Comparison of ENCODE assay signal across 26 mouse cellular contexts in genomic region chr13:108204857-108205256, GRCm38 (mm10). TPM values are rescaled to one million over a fixed set of nuclear protein-coding genes. Genes with fewer than 3 reads are reported as not detected.
DNase-seq lines count a peak whose midpoint lies in the region; ATAC-seq and TF ChIP-seq lines count a peak whose summit lies in the region.
"Had no signal": no experiment of that assay in that cellular context is flagged by ENCODE, and none has a peak within 500 bp of the region (broad histone marks: within the 10 kb centered on the region; RNA-seq: fewer than 3 reads in every experiment).

No protein-coding gene starts in this region.

- DNase-seq in heart, adult 11 months: peak; percentile 4
- no peak for DNase-seq in heart, adult 18-20 months
- peak; percentile 25 for DNase-seq in retina, postnatal 1 day
- no peak for DNase-seq in retina, embryonic 14.5 days (ENCODE audit: low spot score)
- DNase-seq in CH12.LX (ENCODE audit: extremely low read depth): peak; percentile 54
- no peak for DNase-seq in thymus, postnatal 4 days
- DNase-seq in embryo, embryonic 9.5 days (ENCODE audit: extremely low spot score): no peak
- DNase-seq: adrenal gland, postnatal 10 days; B cell, adult 2 months; cerebellum, adult 11-12 months; cerebellum, adult 2 months; cerebellum, adult 9-10 months; cerebellum, postnatal 10 days; cerebellum, postnatal 25 days had no signal

- TF ChIP-seq RAD21 in CH12.LX (IDR thresholded peaks at IDR 0.05; ENCODE audit: low read depth, low read length): no peak

- no peak for TF ChIP-seq POLR2A in CH12.LX (IDR thresholded peaks at IDR 0.05; ENCODE audit: low read depth, low read length)

- no peak overlapping the region for H3K9ac ChIP-seq in CH12.LX (ENCODE audit: insufficient read depth, low read depth)
- H3K9ac ChIP-seq in intestine, embryonic 16.5 days (ENCODE audit: low read depth, low read length): no peak overlapping the region
- H3K9ac ChIP-seq: embryonic facial prominence, embryonic 13.5 days; embryonic facial prominence, embryonic 15.5 days; forebrain, embryonic 12.5 days had no signal

- TF ChIP-seq CTCF in CH12.LX (conservative IDR thresholded peaks at IDR 0.05 in 1 of 2, IDR thresholded peaks at IDR 0.05 in 1 of 2; ENCODE audit: low read depth in 2 of 2, low read length in 2 of 2): no peak

- no peaks in the 10 kb centered on the region for H3K9me3 ChIP-seq in CH12.LX (replicated peaks; ENCODE audit: low read length)
- H3K9me3 ChIP-seq in intestine, embryonic 16.5 days (ENCODE audit: control insufficient read depth, low read length): no peaks in the 10 kb centered on the region
- H3K9me3 ChIP-seq: embryonic facial prominence, embryonic 13.5 days; embryonic facial prominence, embryonic 15.5 days; forebrain, embryonic 10.5 days; forebrain, embryonic 12.5 days had no signal

- no peaks in the 10 kb centered on the region for H3K79me2 ChIP-seq in CH12.LX (replicated peaks; ENCODE audit: control insufficient read depth, extremely low read depth, insufficient read depth, poor library complexity, severe bottlenecking)

- in situ Hi-C loops in CH12.LX (cut with MboI; ENCODE audit: low pct_ligation_motif_present, low pct_unique_long_range_greater_than_20kb, low sequenced_read_pairs): no loop called here

- ATAC-seq in intestine, embryonic 16.5 days: peak; percentile 48; the same call in 1 of the 2 replicates
- ATAC-seq: activated CD4-positive, CD25-positive, alpha-beta regulatory T cell, adult 4 months; CD4-positive, CD25-positive, alpha-beta regulatory T cell, adult 4 months; forebrain, embryonic 14.5 days; forebrain, embryonic 16.5 days; Patski had no signal

- no peaks in the 10 kb centered on the region for H3K36me3 ChIP-seq in CH12.LX (replicated peaks in 1 of 2; ENCODE audit: control insufficient read depth in 1 of 2, insufficient read depth in 1 of 2, low read length in 1 of 2)
- no peaks in the 10 kb centered on the region for H3K36me3 ChIP-seq in intestine, embryonic 16.5 days (ENCODE audit: control insufficient read depth, insufficient read depth, low read length)
- H3K36me3 ChIP-seq: embryonic facial prominence, embryonic 13.5 days; embryonic facial prominence, embryonic 15.5 days; forebrain, embryonic 10.5 days; forebrain, embryonic 12.5 days had no signal

- H3K4me2 ChIP-seq in CH12.LX (ENCODE audit: insufficient read depth, low read depth, poor library complexity, severe bottlenecking): no peak overlapping the region; the same call in 1 of the 2 replicates
- no peak overlapping the region for H3K4me2 ChIP-seq in intestine, embryonic 16.5 days (ENCODE audit: low read depth, low read length)
- H3K4me2 ChIP-seq: embryonic facial prominence, embryonic 13.5 days; embryonic facial prominence, embryonic 15.5 days; forebrain, embryonic 12.5 days had no signal

- no peak overlapping the region for H3K27ac ChIP-seq in CH12.LX (ENCODE audit: insufficient read depth, low read depth)
- no peak overlapping the region for H3K27ac ChIP-seq in intestine, embryonic 16.5 days (ENCODE audit: low read length)
- H3K27ac ChIP-seq: embryonic facial prominence, embryonic 13.5 days; embryonic facial prominence, embryonic 15.5 days; forebrain, embryonic 10.5 days; forebrain, embryonic 12.5 days had no signal

- H3K4me3 ChIP-seq in CH12.LX (replicated peaks in 1 of 3; ENCODE audit: low read depth in 2 of 3, low read length in 2 of 3, poor library complexity in 1 of 3): no peak overlapping the region
- no peak overlapping the region for H3K4me3 ChIP-seq in intestine, embryonic 16.5 days (ENCODE audit: low read length)
- H3K4me3 ChIP-seq: embryonic facial prominence, embryonic 13.5 days; embryonic facial prominence, embryonic 15.5 days; erythroblast, embryonic 14.5 days; forebrain, embryonic 10.5 days; forebrain, embryonic 12.5 days had no signal

- dilution Hi-C loops in CH12.LX (cut with MboI; ENCODE audit: extremely low pct_ligation_motif_present, extremely low pct_unique_long_range_greater_than_20kb, low sequenced_read_pairs): no loop called here

- no peaks in the 10 kb centered on the region for H3K27me3 ChIP-seq in CH12.LX (replicated peaks)
- no peaks in the 10 kb centered on the region for H3K27me3 ChIP-seq in intestine, embryonic 16.5 days (replicated peaks; ENCODE audit: control insufficient read depth, insufficient read depth, low read length)
- H3K27me3 ChIP-seq: embryonic facial prominence, embryonic 13.5 days; embryonic facial prominence, embryonic 15.5 days; forebrain, embryonic 12.5 days; Patski had no signal

- peaks cover 9 to 44% of the 10 kb centered on the region in 2 experiments for H3K4me1 ChIP-seq in CH12.LX (ENCODE audit: control insufficient read depth in 1 of 2, insufficient read depth in 2 of 2)
- H3K4me1 ChIP-seq in intestine, embryonic 16.5 days (ENCODE audit: control insufficient read depth, insufficient read depth, low read length): no peaks in the 10 kb centered on the region
- H3K4me1 ChIP-seq: embryonic facial prominence, embryonic 13.5 days; embryonic facial prominence, embryonic 15.5 days; forebrain, embryonic 10.5 days; forebrain, embryonic 12.5 days had no signal

- no peak for TF ChIP-seq EP300 in CH12.LX (IDR thresholded peaks at IDR 0.05; ENCODE audit: low read length)

- WGBS in intestine, embryonic 16.5 days: 75% methylated on average over 3 of the region's 3 CpGs

TF ChIP-seq in CH12.LX, 34 proteins besides CTCF, POLR2A, EP300 and RAD21:
- no peak for TF ChIP-seq ZMIZ1 (IDR thresholded peaks at IDR 0.05; ENCODE audit: low read depth, low read length)
- no peak for TF ChIP-seq NRF1 (IDR thresholded peaks at IDR 0.05; ENCODE audit: low read depth, low read length)
- no peak for TF ChIP-seq PAX5 (IDR thresholded peaks at IDR 0.05; ENCODE audit: low read length)
- no peak for TF ChIP-seq MXI1 (IDR thresholded peaks at IDR 0.05; ENCODE audit: low read depth, low read length)
- no peak for TF ChIP-seq KAT2A (IDR thresholded peaks at IDR 0.05; ENCODE audit: insufficient replicate concordance, low read length)
- TF ChIP-seq TCF12 (IDR thresholded peaks at IDR 0.05; ENCODE audit: low read depth, low read length): no peak
- TF ChIP-seq E2F4 (IDR thresholded peaks at IDR 0.05; ENCODE audit: insufficient replicate concordance, low read depth, low read length): no peak
- TF ChIP-seq UBTF (IDR thresholded peaks at IDR 0.05; ENCODE audit: low read depth, low read length): no peak
- no peak for TF ChIP-seq USF2 (conservative IDR thresholded peaks at IDR 0.05; ENCODE audit: low read depth, low read length)
- no peak for TF ChIP-seq SMC3 (IDR thresholded peaks at IDR 0.05; ENCODE audit: low read depth, low read length)
- TF ChIP-seq JUN (IDR thresholded peaks at IDR 0.05; ENCODE audit: insufficient read depth, low read depth, low read length): no peak
- no peak for TF ChIP-seq NELFE (IDR thresholded peaks at IDR 0.05; ENCODE audit: low read depth, low read length)
- TF ChIP-seq ETS1 (conservative IDR thresholded peaks at IDR 0.05; ENCODE audit: low read depth, low read length): no peak
- TF ChIP-seq BHLHE40 (IDR thresholded peaks at IDR 0.05; ENCODE audit: low read depth, low read length): no peak
- TF ChIP-seq CHD2 (IDR thresholded peaks at IDR 0.05; ENCODE audit: low read length): no peak

RNA-seq across cellular contexts. Expression of gene Elovl7, which starts 9.3 kb away (rescaled TPM):
- under 1 TPM; 0.15 to 0.26 TPM for total RNA-seq in heart, adult 18-20 months (2021)
- 4.4 and 5.3 TPM in 2 replicates for total RNA-seq in CH12.LX (2012; rRNA removed)
- 8.3 and 8.6 TPM in 2 replicates for total RNA-seq in CH12.LX (2014; rRNA removed)
- 11.6 and 11.9 TPM in 2 replicates for polyA plus RNA-seq in CH12.LX (2012; ENCODE audit: insufficient read length, low read depth)
- 17.9 and 22.0 TPM in 2 replicates for polyA plus RNA-seq in intestine, embryonic 16.5 days (2015; fragmentation: Nextera tagmentation; extraction: Ambion mirVana)
- total RNA-seq: MEL had no signal
- polyA plus RNA-seq: erythroblast, embryonic 14.5 days had no signal

RNA-seq across cellular contexts. Expression of gene Ercc8, which starts 46.3 kb away (rescaled TPM):
- total RNA-seq in heart, adult 18-20 months (2021): 1 to 10 TPM; 4.9 to 6.1 TPM
- 20.0 and 27.1 TPM in 2 replicates for total RNA-seq in CH12.LX (2012; rRNA removed)
- total RNA-seq in CH12.LX (2014; rRNA removed): 29.4 and 32.2 TPM in 2 replicates
- polyA plus RNA-seq in CH12.LX (2012; ENCODE audit: insufficient read length, low read depth): 20.7 and 23.0 TPM in 2 replicates
- polyA plus RNA-seq in intestine, embryonic 16.5 days (2015; fragmentation: Nextera tagmentation; extraction: Ambion mirVana): 13.7 and 13.9 TPM in 2 replicates

RNA-seq across cellular contexts. Expression of gene Ndufaf2, which starts 46.4 kb away (rescaled TPM):
- total RNA-seq in heart, adult 18-20 months (2021): 10 to 100 TPM; 25.8 to 30.4 TPM
- total RNA-seq in CH12.LX (2012; rRNA removed) (51.2 and 65.9 TPM in 2 replicates), CH12.LX (2014; rRNA removed) (37.1 and 55.3 TPM in 2 replicates)
- polyA plus RNA-seq in CH12.LX (2012; ENCODE audit: insufficient read length, low read depth): 117 and 161 TPM in 2 replicates
- polyA plus RNA-seq in intestine, embryonic 16.5 days (2015; fragmentation: Nextera tagmentation; extraction: Ambion mirVana): 51.4 and 55.7 TPM in 2 replicates

Comparison
In these comparisons a context has a peak if more than half of its experiments do, and no peak if none do; other contexts are left out.
1. DNase-seq: peak in heart, adult 11 months (single experiment), retina, postnatal 1 day (single experiment) and CH12.LX (single experiment); none in heart, adult 18-20 months (0 of 2), retina, embryonic 14.5 days (single experiment), thymus, postnatal 4 days (single experiment) and embryo, embryonic 9.5 days (single experiment).
2. RNA of gene Elovl7, which starts 9.3 kb away (total RNA-seq): 4.4 to 8.6 TPM in CH12.LX; 0.15 to 0.26 TPM in heart, adult 18-20 months; every median in the first group is over 4 times any median in the second.